Mouse (Mus musculus): ENCODE results near the gene Tns1. TPM values are rescaled to one million over a fixed set of nuclear protein-coding genes. Genes with fewer than 3 reads are reported as not detected.

Tns1 gene
- polyA plus RNA-seq, 1 experiment = 118 TPM

GRCm38 (mm10) chr1:74084752-74085151, 39.5 kb downstream of the Tns1 start:
- Histone ChIP-seq H3K36me3 (ENCODE audit: control insufficient read depth, insufficient read depth) (no peaks in the 10 kb centered on the region), H3ac (ENCODE audit: control insufficient read depth, insufficient read length, low read depth) (no peak overlapping the region), H3K79me3 (ENCODE audit: low read depth) (no peaks in the 10 kb centered on the region), H3K27me3 (ENCODE audit: control insufficient read depth, insufficient read depth, insufficient read length) (no peaks in the 10 kb centered on the region), H3K4me3 (ENCODE audit: insufficient read depth, poor library complexity, severe bottlenecking) (no peak overlapping the region), H3K79me2 (ENCODE audit: control insufficient read depth, insufficient read depth) (no peaks in the 10 kb centered on the region)
- no peak for TF ChIP-seq MYOD1 (IDR thresholded peaks at IDR 0.05; ENCODE audit: control insufficient read depth, insufficient read length, low read depth)
- no peak for TF ChIP-seq FOSL1 (IDR thresholded peaks at IDR 0.05; ENCODE audit: insufficient read depth, low read length, poor library complexity, severe bottlenecking)
- TF ChIP-seq CEBPB (IDR thresholded peaks at IDR 0.05; ENCODE audit: low read depth) = no peak
- TF ChIP-seq MAX (IDR thresholded peaks at IDR 0.05) = no peak

GRCm38 (mm10) chr1:74084065-74084705, 40.1 kb downstream of the Tns1 start:
- Histone ChIP-seq H3ac (ENCODE audit: control insufficient read depth, insufficient read length, low read depth) (no peak overlapping the region), H3K4me3 (ENCODE audit: insufficient read depth, poor library complexity, severe bottlenecking) (no peak overlapping the region), H3K27me3 (ENCODE audit: control insufficient read depth, insufficient read depth, insufficient read length) (no peaks in the 10 kb centered on the region), H3K79me2 (ENCODE audit: control insufficient read depth, insufficient read depth) (no peaks in the 10 kb centered on the region), H3K79me3 (ENCODE audit: low read depth) (no peaks in the 10 kb centered on the region), H3K36me3 (ENCODE audit: control insufficient read depth, insufficient read depth) (no peaks in the 10 kb centered on the region)
- TF ChIP-seq MYOG (IDR thresholded peaks at IDR 0.05; ENCODE audit: control insufficient read depth, extremely low read depth, insufficient read length) (no peak), FOSL1 (IDR thresholded peaks at IDR 0.05; ENCODE audit: insufficient read depth, low read length, poor library complexity, severe bottlenecking) (no peak), MAX (IDR thresholded peaks at IDR 0.05) (no peak), CEBPB (IDR thresholded peaks at IDR 0.05; ENCODE audit: low read depth) (no peak), CTCF (IDR thresholded peaks at IDR 0.05; ENCODE audit: control insufficient read depth, insufficient read depth, insufficient read length) (no peak), MYOD1 (IDR thresholded peaks at IDR 0.05; ENCODE audit: control insufficient read depth, insufficient read length, low read depth) (no peak), USF1 (IDR thresholded peaks at IDR 0.05; ENCODE audit: low read depth) (no peak)

GRCm38 (mm10) chr1:74082841-74083463, 41.3 kb downstream of the Tns1 start:
- no peaks in the 10 kb centered on the region for H3K79me2 ChIP-seq (ENCODE audit: control insufficient read depth, insufficient read depth)
- no peak for TF ChIP-seq CEBPB (IDR thresholded peaks at IDR 0.05; ENCODE audit: low read depth)
- TF ChIP-seq CTCF (IDR thresholded peaks at IDR 0.05; ENCODE audit: control insufficient read depth, insufficient read depth, insufficient read length) = peak; percentile 84
- H3K36me3 ChIP-seq (ENCODE audit: control insufficient read depth, insufficient read depth) = no peaks in the 10 kb centered on the region
- H3K79me3 ChIP-seq (ENCODE audit: low read depth) = no peaks in the 10 kb centered on the region
- no peak overlapping the region for H3K4me3 ChIP-seq (ENCODE audit: insufficient read depth, poor library complexity, severe bottlenecking)
- H3ac ChIP-seq (ENCODE audit: control insufficient read depth, insufficient read length, low read depth) = no peak overlapping the region
- H3K27me3 ChIP-seq (ENCODE audit: control insufficient read depth, insufficient read depth, insufficient read length) = no peaks in the 10 kb centered on the region

GRCm38 (mm10) chr1:74081573-74081989, 42.7 kb downstream of the Tns1 start:
- H3K36me3 ChIP-seq (ENCODE audit: control insufficient read depth, insufficient read depth) = no peaks in the 10 kb centered on the region
- no peaks in the 10 kb centered on the region for H3K79me2 ChIP-seq (ENCODE audit: control insufficient read depth, insufficient read depth)
- no peaks in the 10 kb centered on the region for H3K79me3 ChIP-seq (ENCODE audit: low read depth)
- TF ChIP-seq CTCF (IDR thresholded peaks at IDR 0.05; ENCODE audit: control insufficient read depth, insufficient read depth, insufficient read length) (no peak), MYOG (IDR thresholded peaks at IDR 0.05; ENCODE audit: control insufficient read depth, extremely low read depth, insufficient read length) (no peak), CEBPB (IDR thresholded peaks at IDR 0.05; ENCODE audit: low read depth) (no peak), MAX (IDR thresholded peaks at IDR 0.05) (no peak), USF1 (IDR thresholded peaks at IDR 0.05; ENCODE audit: low read depth) (no peak), FOSL1 (IDR thresholded peaks at IDR 0.05; ENCODE audit: insufficient read depth, low read length, poor library complexity, severe bottlenecking) (no peak)
- H3K27me3 ChIP-seq (ENCODE audit: control insufficient read depth, insufficient read depth, insufficient read length) = no peaks in the 10 kb centered on the region
- H3ac ChIP-seq (ENCODE audit: control insufficient read depth, insufficient read length, low read depth) = no peak overlapping the region
- H3K4me3 ChIP-seq (ENCODE audit: insufficient read depth, poor library complexity, severe bottlenecking) = no peak overlapping the region

- TF ChIP-seq MYOD1 (IDR thresholded peaks at IDR 0.05; ENCODE audit: control insufficient read depth, insufficient read length, low read depth) (no peak), CTCF (IDR thresholded peaks at IDR 0.05; ENCODE audit: control insufficient read depth, insufficient read depth, insufficient read length) (peak; percentile 26)
- H3K79me3 ChIP-seq (ENCODE audit: low read depth) = no peaks in the 10 kb centered on the region
- H3K79me2 ChIP-seq (ENCODE audit: control insufficient read depth, insufficient read depth) = no peaks in the 10 kb centered on the region
- no peak overlapping the region for H3ac ChIP-seq (ENCODE audit: control insufficient read depth, insufficient read length, low read depth)
- no peaks in the 10 kb centered on the region for H3K27me3 ChIP-seq (ENCODE audit: control insufficient read depth, insufficient read depth, insufficient read length)
- no peaks in the 10 kb centered on the region for H3K36me3 ChIP-seq (ENCODE audit: control insufficient read depth, insufficient read depth)
- H3K4me3 ChIP-seq (ENCODE audit: insufficient read depth, poor library complexity, severe bottlenecking) = no peak overlapping the region
These were observed 46.9 kb downstream of the Tns1 start for GRCm38 (mm10) chr1:74077353-74077752.

GRCm38 (mm10) chr1:74076230-74076629, 48.0 kb downstream of the Tns1 start:
- no peaks in the 10 kb centered on the region for H3K36me3 ChIP-seq (ENCODE audit: control insufficient read depth, insufficient read depth)
- no peaks in the 10 kb centered on the region for H3K27me3 ChIP-seq (ENCODE audit: control insufficient read depth, insufficient read depth, insufficient read length)
- TF ChIP-seq CEBPB (IDR thresholded peaks at IDR 0.05; ENCODE audit: low read depth) (no peak), CTCF (IDR thresholded peaks at IDR 0.05; ENCODE audit: control insufficient read depth, insufficient read depth, insufficient read length) (no peak), USF1 (IDR thresholded peaks at IDR 0.05; ENCODE audit: low read depth) (no peak), MYOG (IDR thresholded peaks at IDR 0.05; ENCODE audit: control insufficient read depth, extremely low read depth, insufficient read length) (no peak), FOSL1 (IDR thresholded peaks at IDR 0.05; ENCODE audit: insufficient read depth, low read length, poor library complexity, severe bottlenecking) (no peak), MAX (IDR thresholded peaks at IDR 0.05) (no peak), MYOD1 (IDR thresholded peaks at IDR 0.05; ENCODE audit: control insufficient read depth, insufficient read length, low read depth) (no peak)
- no peak overlapping the region for H3ac ChIP-seq (ENCODE audit: control insufficient read depth, insufficient read length, low read depth)
- H3K4me3 ChIP-seq (ENCODE audit: insufficient read depth, poor library complexity, severe bottlenecking) = no peak overlapping the region
- no peaks in the 10 kb centered on the region for H3K79me3 ChIP-seq (ENCODE audit: low read depth)
- no peaks in the 10 kb centered on the region for H3K79me2 ChIP-seq (ENCODE audit: control insufficient read depth, insufficient read depth)

All from C2C12 (cell line).